Mouse (Mus musculus) heart, adult 2 months (tissue): Measurements from ENCODE around the gene Cadps2.

Source experiments
- CTCF ChIP-seq: fragments of 200-600 bp; IDR thresholded peaks from 2 replicates; pipeline ENCODE4 v1.8.1; 2022; ENCODE audit warnings: antibody characterized with exemption, mild to moderate bottlenecking, moderate library complexity
- POLR2A ChIP-seq: fragments of 200-500 bp; IDR thresholded peaks from 2 replicates; pipeline ENCODE4 v1.6.1; 2011; ENCODE audit warnings: mild to moderate bottlenecking, low read depth, low read length, control low read depth; ENCODE audit not compliant: insufficient read depth

DNA sequence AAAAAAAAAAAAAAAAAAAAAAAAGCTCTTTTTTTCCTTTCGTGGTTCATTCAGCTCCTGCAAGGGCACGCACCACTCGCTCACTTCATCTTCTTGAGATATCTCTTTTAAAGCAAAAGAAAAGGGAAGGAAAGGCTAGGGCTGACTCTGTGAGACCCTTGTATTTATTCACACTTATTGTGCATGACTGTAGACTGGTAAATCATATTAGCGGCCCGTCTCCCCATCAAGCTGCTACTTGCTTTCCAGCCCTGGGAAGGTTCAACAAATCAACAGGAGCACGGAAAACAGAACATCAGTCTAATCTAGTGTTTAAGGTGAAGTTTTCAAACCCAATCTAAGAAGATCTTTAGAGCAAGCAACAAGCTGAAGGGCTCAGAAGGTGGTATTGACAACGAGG is 566.7 kb downstream of the Cadps2 start:
- TF ChIP-seq POLR2A (no peak), CTCF (no peak)
